Mouse (Mus musculus) CH12.LX (cell line): ENCODE measurements around the gene Tsg101. TPM values are rescaled to one million over a fixed set of nuclear protein-coding genes. Genes with fewer than 3 reads are reported as not detected.

Experiments used
- DNase-seq: peaks from one replicate; pipeline ENCODE4 v3.0.0-alpha.2; 2013; ENCODE audit errors: extremely low read depth
- H3K27ac ChIP-seq: 2 replicates; pipeline ENCODE4 v1.5.1; 2012; ENCODE audit warnings: low read depth, mild to moderate bottlenecking, control low read depth, moderate library complexity; ENCODE audit not compliant: insufficient read depth
- H3K27me3 ChIP-seq: replicated peaks from 2 replicates; pipeline ENCODE3; 2012; ENCODE audit warnings: inconsistent platforms
- H3K36me3 ChIP-seq, 2 experiments: replicated peaks in 1 of 2; 2 replicates each; pipeline versions ENCODE3 to v1.6.1; 2012; ENCODE audit warnings: inconsistent platforms in 1 of 2, low read length in 1 of 2, mild to moderate bottlenecking in 1 of 2, mixed read lengths in 1 of 2, moderate library complexity in 1 of 2; ENCODE audit not compliant: control insufficient read depth in 1 of 2, insufficient read depth in 1 of 2
- H3K4me1 ChIP-seq, 2 experiments: 2 replicates each; pipeline ENCODE4 v1.6.1; 2012; ENCODE audit warnings: inconsistent platforms in 1 of 2, moderate library complexity in 1 of 2; ENCODE audit not compliant: insufficient read depth in 2 of 2, control insufficient read depth in 1 of 2
- H3K4me2 ChIP-seq: 2 replicates; pipeline ENCODE4 v1.6.1; 2012; ENCODE audit warnings: low read depth, mild to moderate bottlenecking, control low read depth; ENCODE audit not compliant: poor library complexity, insufficient read depth, severe bottlenecking
- H3K4me3 ChIP-seq, 3 experiments: fragments of 150-350 bp in 1 of 3; sonication (generic) in 1 of 3; replicated peaks in 1 of 3; 2 replicates each; pipeline versions ENCODE3 to v1.5.1; 2011 to 2012; ENCODE audit warnings: low read depth in 2 of 3, low read length in 2 of 3, mild to moderate bottlenecking in 2 of 3, moderate library complexity in 2 of 3, control low read depth in 1 of 3, improper control_type of control experiment in 1 of 3, inconsistent platforms in 1 of 3, mixed read lengths in 1 of 3; ENCODE audit not compliant: poor library complexity in 1 of 3
- H3K79me2 ChIP-seq: replicated peaks from 2 replicates; pipeline ENCODE4 v1.6.1; 2012; ENCODE audit warnings: mild to moderate bottlenecking, moderate library complexity; ENCODE audit not compliant: control insufficient read depth, poor library complexity, insufficient read depth, severe bottlenecking; ENCODE audit errors: extremely low read depth
- H3K9ac ChIP-seq: 2 replicates; pipeline ENCODE4 v1.6.1; 2012; ENCODE audit warnings: low read depth, mild to moderate bottlenecking, control low read depth, moderate library complexity; ENCODE audit not compliant: insufficient read depth
- H3K9me3 ChIP-seq: replicated peaks from 2 replicates; pipeline ENCODE3; 2012; ENCODE audit warnings: low read length, inconsistent platforms, mixed read lengths
- CTCF ChIP-seq, 2 experiments: IDR thresholded peaks in 1 of 2; conservative IDR thresholded peaks in 1 of 2; 2 replicates each; pipeline ENCODE4 v1.5.1; 2011 to 2012; ENCODE audit warnings: low read depth in 2 of 2, low read length in 2 of 2, improper control_type of control experiment in 1 of 2, inconsistent platforms in 1 of 2, mild to moderate bottlenecking in 1 of 2, moderate library complexity in 1 of 2
- E2F4 ChIP-seq: IDR thresholded peaks from 2 replicates; pipeline ENCODE4 v1.6.1; 2011; ENCODE audit warnings: low read depth, low read length, improper control_type of control experiment; ENCODE audit not compliant: insufficient replicate concordance
- ELF1 ChIP-seq: IDR thresholded peaks from 2 replicates; pipeline ENCODE4 v1.6.1; 2014; ENCODE audit warnings: low read depth, mild to moderate bottlenecking, inconsistent platforms, low read length, improper control_type of control experiment
- EP300 ChIP-seq: IDR thresholded peaks from 2 replicates; pipeline ENCODE4 v1.6.1; 2011; ENCODE audit warnings: low read length, improper control_type of control experiment
- ETS1 ChIP-seq: conservative IDR thresholded peaks from 2 replicates; pipeline ENCODE4 v1.6.1; 2012; ENCODE audit warnings: low read depth, mild to moderate bottlenecking, inconsistent platforms, low read length, improper control_type of control experiment, moderate library complexity
- HCFC1 ChIP-seq: IDR thresholded peaks from 2 replicates; pipeline ENCODE4 v1.6.1; 2012; ENCODE audit warnings: low read depth, mild to moderate bottlenecking, inconsistent platforms, low read length, improper control_type of control experiment
- IRF4 ChIP-seq: IDR thresholded peaks from 2 replicates; pipeline ENCODE4 v1.6.1; 2014; ENCODE audit warnings: low read depth, mild to moderate bottlenecking, inconsistent platforms, low read length, improper control_type of control experiment
- KAT2A ChIP-seq: IDR thresholded peaks from 2 replicates; pipeline ENCODE4 v1.6.1; 2012; ENCODE audit warnings: low read length, improper control_type of control experiment, inconsistent platforms; ENCODE audit not compliant: insufficient replicate concordance
- MAFK ChIP-seq: IDR thresholded peaks from 2 replicates; pipeline ENCODE4 v1.6.1; 2011; ENCODE audit warnings: low read length, improper control_type of control experiment; ENCODE audit not compliant: insufficient replicate concordance
- MEF2A ChIP-seq: IDR thresholded peaks from 2 replicates; pipeline ENCODE4 v1.6.1; 2014; ENCODE audit warnings: low read depth, mild to moderate bottlenecking, inconsistent platforms, low read length, improper control_type of control experiment, borderline replicate concordance
- MXI1 ChIP-seq: IDR thresholded peaks from 2 replicates; pipeline ENCODE4 v1.6.1; 2011; ENCODE audit warnings: mild to moderate bottlenecking, low read depth, low read length, improper control_type of control experiment
- RAD21 ChIP-seq: IDR thresholded peaks from 2 replicates; pipeline ENCODE4 v1.6.1; 2011; ENCODE audit warnings: low read depth, mild to moderate bottlenecking, low read length, improper control_type of control experiment, moderate library complexity
- TCF12 ChIP-seq: IDR thresholded peaks from 2 replicates; pipeline ENCODE4 v1.6.1; 2014; ENCODE audit warnings: low read depth, mild to moderate bottlenecking, inconsistent platforms, low read length, improper control_type of control experiment
- UBTF ChIP-seq: IDR thresholded peaks from 2 replicates; pipeline ENCODE4 v1.6.1; 2012; ENCODE audit warnings: low read depth, mild to moderate bottlenecking, inconsistent platforms, low read length, improper control_type of control experiment, moderate library complexity
- ZKSCAN1 ChIP-seq: IDR thresholded peaks from 2 replicates; pipeline ENCODE4 v1.6.1; 2012; ENCODE audit warnings: low read depth, inconsistent platforms, low read length, improper control_type of control experiment, borderline replicate concordance
- ZNF384 ChIP-seq: IDR thresholded peaks from 2 replicates; pipeline ENCODE4 v1.6.1; 2012; ENCODE audit warnings: low read depth, low read length, improper control_type of control experiment, inconsistent platforms
- dilution Hi-C: fragments of 300-500 bp; cut with MboI; formaldehyde crosslinking; loops from 2 replicates; pipeline ENCODE4 v1.14.3; 2020; ENCODE audit warnings: low sequenced_read_pairs; ENCODE audit not compliant: extremely low pct_unique_long_range_greater_than_20kb, extremely low pct_ligation_motif_present
- in situ Hi-C: fragments of 300-500 bp; cut with MboI; formaldehyde crosslinking; loops from 3 replicates; pipeline ENCODE4 v1.14.3; 2019; ENCODE audit warnings: low sequenced_read_pairs, low pct_ligation_motif_present, low pct_unique_long_range_greater_than_20kb, mixed read lengths
- polyA plus RNA-seq: library from polyadenylated mRNA; unstranded; fragments of >175 nt; gene quantifications from 2 replicates; pipeline ENCODE4 v1.2.1, GENCODE M21; 2012; ENCODE audit warnings: low read depth; ENCODE audit not compliant: insufficient read length
- total RNA-seq, 2 experiments: library from RNA; depleted of rRNA; stranded (reverse); fragments of 300-350 nt in 1 of 2; fragments of >200 nt in 1 of 2; gene quantifications; 2 replicates each; pipeline ENCODE4 v1.2.3; 2012 to 2014

Gene Tsg101
- total and polyA plus RNA-seq, 3 experiments = 19.8 to 93.5 (median 46.0) TPM

DNA sequence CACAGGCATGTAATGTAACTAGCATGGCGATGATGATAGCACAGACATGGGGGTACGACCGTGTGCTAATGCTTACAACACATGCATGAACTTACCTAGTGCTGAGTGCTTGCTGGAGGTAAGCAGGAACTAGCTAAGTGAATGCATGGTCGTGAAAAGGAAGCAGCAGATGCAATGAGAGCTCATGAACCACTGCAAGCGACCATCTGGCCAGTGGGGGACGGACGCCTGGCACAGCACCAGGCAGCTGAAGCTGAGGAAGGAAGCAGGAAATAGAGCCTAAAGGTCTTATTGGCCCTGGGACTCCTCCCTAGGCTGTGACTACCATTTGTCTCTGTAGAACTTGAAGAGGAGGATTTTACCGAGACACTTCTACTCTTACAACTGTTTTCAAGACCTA is 15.0 kb upstream of the Tsg101 start:
- dilution Hi-C loops = no loop called here

DNA sequence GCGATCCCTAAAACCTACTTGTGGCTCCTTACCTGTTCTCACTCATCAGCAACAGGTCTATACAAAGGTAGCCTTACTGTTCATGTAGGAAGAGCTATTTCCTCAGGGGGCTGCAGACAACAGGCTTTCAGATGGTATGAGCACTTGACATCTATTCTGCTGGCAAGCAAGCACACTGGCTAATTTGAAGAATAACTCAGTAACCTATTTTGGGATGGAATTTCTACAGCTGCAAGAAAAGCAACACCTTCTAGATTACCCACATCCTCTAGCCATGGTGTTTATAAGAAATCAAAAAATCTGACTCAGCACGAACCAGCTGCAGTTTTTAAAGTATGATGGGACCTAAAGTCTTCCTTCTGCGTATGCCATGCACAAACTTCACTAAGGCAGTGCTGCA is 11.6 kb upstream of the Tsg101 start:
- TF ChIP-seq ZNF384 = no peak
- TF ChIP-seq MEF2A = peak; percentile 78
- TF ChIP-seq ZKSCAN1 = no peak
- TF ChIP-seq ELF1 = no peak
- peak; percentile 70 for TF ChIP-seq ETS1
- TF ChIP-seq EP300 = no peak
- TF ChIP-seq TCF12 = no peak
- TF ChIP-seq MAFK = peak; percentile 63; the same call in 1 of the 2 replicates
- no peak for TF ChIP-seq HCFC1
- no peak overlapping the region for H3K27ac ChIP-seq
- no peaks in the 10 kb centered on the region for H3K79me2 ChIP-seq
- peaks cover 3 to 21% of the 10 kb centered on the region in 2 experiments; a peak in 2 of 4 replicates for H3K4me1 ChIP-seq
- H3K27me3 ChIP-seq = no peaks in the 10 kb centered on the region
- H3K9me3 ChIP-seq = no peaks in the 10 kb centered on the region
- peak; percentile 17 for DNase-seq
- in situ Hi-C loops (no loop called here), dilution Hi-C loops (no loop called here)
- H3K36me3 ChIP-seq = peaks cover 18 to 55% of the 10 kb centered on the region in 2 experiments
- no peak overlapping the region for H3K4me3 ChIP-seq
- no peak overlapping the region for H3K4me2 ChIP-seq
- H3K9ac ChIP-seq = no peak overlapping the region

More for the DNA sequence above, 15.0 kb upstream of the Tsg101 start:
- H3K9ac ChIP-seq = no peak overlapping the region
- H3K27me3 ChIP-seq = no peaks in the 10 kb centered on the region
- no peaks in the 10 kb centered on the region for H3K9me3 ChIP-seq
- H3K79me2 ChIP-seq = no peaks in the 10 kb centered on the region
- no peak overlapping the region for H3K27ac ChIP-seq
- no peak for DNase-seq
- peaks cover 3 to 21% of the 10 kb centered on the region in 2 experiments; a peak in 2 of 4 replicates for H3K4me1 ChIP-seq
- in situ Hi-C loops = no loop called here
- peaks cover 33 to 65% of the 10 kb centered on the region in 2 experiments for H3K36me3 ChIP-seq
- no peak overlapping the region for H3K4me3 ChIP-seq
- no peak for TF ChIP-seq E2F4
- TF ChIP-seq TCF12 = no peak
- no peak for TF ChIP-seq UBTF
- TF ChIP-seq HCFC1 = no peak
- no peak for TF ChIP-seq ZKSCAN1
- TF ChIP-seq IRF4 = no peak
- no peak for TF ChIP-seq RAD21
- TF ChIP-seq KAT2A = no peak
- TF ChIP-seq CTCF (conservative IDR thresholded peaks at IDR 0.05 in 1 of 2, IDR thresholded peaks at IDR 0.05 in 1 of 2; ENCODE audit: low read depth in 2 of 2, low read length in 2 of 2) = no peak
- no peak for TF ChIP-seq MXI1
- H3K4me2 ChIP-seq = no peak overlapping the region
